Mouse (Mus musculus) hindbrain, embryonic 14.5 days (tissue): ENCODE data around the gene Gbp10. TPM values are rescaled to one million over a fixed set of nuclear protein-coding genes. Genes with fewer than 3 reads are reported as not detected.
"Not testable (repeated sequence)": the region's sequence is repeated elsewhere in the genome, so short reads cannot be mapped to it uniquely, and the experiment has no call there.

Source experiments
- ATAC-seq: fragments of 200-750 bp; cut with Nextera tagmentation; 2 replicates; pipeline ENCODE4 v1.8.0; 2017; ENCODE audit warnings: moderate number of reproducible peaks, mild to moderate bottlenecking, moderate TSS enrichment, moderate library complexity; ENCODE audit not compliant: low FRiP score
- DNase-seq: peaks from one replicate; pipeline ENCODE4 v3.0.0-alpha.2; 2015; ENCODE audit warnings: low spot score
- H3K27ac ChIP-seq: fragments of 300-500 bp; sonication (generic); 2 replicates; pipeline ENCODE4 v1.5.1; 2014; ENCODE audit warnings: mild to moderate bottlenecking, moderate library complexity
- H3K27me3 ChIP-seq: fragments of 300-500 bp; sonication (generic); 2 replicates; pipeline ENCODE4 v1.6.1; 2014; ENCODE audit warnings: mild to moderate bottlenecking, low read length, mixed read lengths; ENCODE audit not compliant: control insufficient read depth, insufficient read depth
- H3K36me3 ChIP-seq: fragments of 300-500 bp; sonication (generic); replicated peaks from 2 replicates; pipeline ENCODE4 v1.6.1; 2014; ENCODE audit not compliant: control insufficient read depth, insufficient read depth
- H3K4me1 ChIP-seq: fragments of 300-500 bp; sonication (generic); replicated peaks from 2 replicates; pipeline ENCODE4 v1.6.1; 2014; ENCODE audit warnings: antibody characterized with exemption, low read length, mixed read lengths; ENCODE audit not compliant: control insufficient read depth, insufficient read depth
- H3K4me2 ChIP-seq: fragments of 300-500 bp; sonication (generic); replicated peaks from 2 replicates; pipeline ENCODE4 v1.6.1; 2014; ENCODE audit warnings: mild to moderate bottlenecking, moderate library complexity
- H3K4me3 ChIP-seq: fragments of 300-500 bp; sonication (generic); replicated peaks from 2 replicates; pipeline ENCODE4 v1.5.1; 2014; ENCODE audit warnings: mild to moderate bottlenecking, low read length
- H3K9ac ChIP-seq: fragments of 300-500 bp; sonication (generic); 2 replicates; pipeline ENCODE4 v1.6.1; 2014
- H3K9me3 ChIP-seq: fragments of 300-500 bp; sonication (generic); 2 replicates; pipeline ENCODE4 v1.6.1; 2016; ENCODE audit warnings: low read length; ENCODE audit not compliant: control insufficient read depth
- WGBS: fragments of 180-500 bp; shearing (Covaris S2); extraction: QIAGEN DNeasy Blood & Tissue Kit; methylation state at CpG from one replicate; pipeline ENCODE4 v1.1.7; 2014; 5-methylcytosine and 5-hydroxymethylcytosine counted together
- polyA plus RNA-seq: library from polyadenylated mRNA; unstranded; fragments of >200 nt; fragmentation: Nextera tagmentation; extraction: Ambion mirVana; gene quantifications from 2 replicates; pipeline ENCODE4 v1.2.1, GENCODE M21; 2014

The Gbp10 gene
- 2.4 and 2.5 TPM in 2 replicates for polyA plus RNA-seq

- H3K4me1 ChIP-seq, ATAC-seq, H3K9ac ChIP-seq: not testable (repeated sequence)
These were observed at the start of gene Gbp10 for GRCm38 (mm10) chr5:105239483-105240047. Gene Gbp10 (minus strand): TSS chr5:105239533.

DNA sequence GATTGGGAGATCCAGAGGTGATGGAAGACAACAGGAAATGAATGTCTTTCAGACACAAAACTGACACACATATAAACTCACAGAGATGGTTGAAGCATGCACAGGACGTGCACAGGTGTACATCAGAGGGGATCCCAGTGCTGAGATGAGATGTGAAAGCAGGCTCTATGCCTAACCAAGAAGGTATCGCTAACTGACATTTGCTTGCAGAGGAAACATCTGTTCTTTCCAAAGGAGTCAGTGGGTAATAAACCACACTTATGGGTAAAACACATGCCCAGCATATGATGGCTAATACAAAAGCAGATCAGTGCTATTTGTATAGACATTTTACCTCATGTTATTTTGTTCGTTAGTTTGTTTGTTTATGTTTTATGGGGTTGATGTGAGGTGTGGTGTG lies 21.3 kb upstream of the Gbp10 start:
- WGBS = no CpG with 5 or more reads among the region's 3 CpGs
- not testable (repeated sequence) for ATAC-seq, H3K4me2 ChIP-seq, DNase-seq, H3K27me3 ChIP-seq, H3K27ac ChIP-seq, H3K4me3 ChIP-seq, H3K9me3 ChIP-seq, H3K4me1 ChIP-seq, H3K36me3 ChIP-seq, H3K9ac ChIP-seq

More at GRCm38 (mm10) chr5:105239483-105240047, at the start of gene Gbp10:
- not testable (repeated sequence) for DNase-seq, H3K27me3 ChIP-seq, H3K36me3 ChIP-seq, H3K9me3 ChIP-seq, H3K27ac ChIP-seq, H3K4me2 ChIP-seq, H3K4me3 ChIP-seq

- DNase-seq (peak; percentile 24), ATAC-seq (no peak)
- Histone ChIP-seq H3K9ac (no peak overlapping the region), H3K27ac (no peak overlapping the region), H3K36me3 (no peaks in the 10 kb centered on the region), H3K4me1 (no peaks in the 10 kb centered on the region), H3K9me3 (no peaks in the 10 kb centered on the region), H3K27me3 (no peaks in the 10 kb centered on the region), H3K4me3 (no peak overlapping the region), H3K4me2 (no peak overlapping the region)
These were observed 13.2 kb upstream of the Gbp10 start for GRCm38 (mm10) chr5:105252491-105252890.

DNA sequence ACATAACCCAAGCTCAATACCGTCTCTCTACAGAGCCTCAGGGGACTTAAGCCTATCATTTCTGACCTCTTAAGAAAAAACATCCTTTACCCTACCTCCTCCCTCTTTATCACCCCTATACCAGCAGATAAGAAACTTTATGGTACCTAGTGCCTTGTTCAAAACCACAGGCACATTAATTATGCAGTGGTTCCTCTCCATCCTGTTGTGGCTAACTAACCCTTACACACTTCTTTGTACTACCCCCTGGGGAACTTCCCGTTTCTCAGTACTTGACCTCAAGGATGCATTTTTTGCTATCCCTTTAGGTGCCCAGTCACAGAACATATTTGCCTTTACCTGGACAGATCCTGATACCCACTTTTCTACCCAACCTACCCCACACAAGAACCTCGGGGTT lies 5.4 kb upstream of the Gbp10 start:
- ATAC-seq, H3K4me3 ChIP-seq, H3K4me1 ChIP-seq, DNase-seq, H3K27ac ChIP-seq, H3K9me3 ChIP-seq, H3K4me2 ChIP-seq, H3K27me3 ChIP-seq, H3K36me3 ChIP-seq, H3K9ac ChIP-seq: not testable (repeated sequence)
- WGBS = 90% methylated on average over 3 of the region's 3 CpGs

DNA sequence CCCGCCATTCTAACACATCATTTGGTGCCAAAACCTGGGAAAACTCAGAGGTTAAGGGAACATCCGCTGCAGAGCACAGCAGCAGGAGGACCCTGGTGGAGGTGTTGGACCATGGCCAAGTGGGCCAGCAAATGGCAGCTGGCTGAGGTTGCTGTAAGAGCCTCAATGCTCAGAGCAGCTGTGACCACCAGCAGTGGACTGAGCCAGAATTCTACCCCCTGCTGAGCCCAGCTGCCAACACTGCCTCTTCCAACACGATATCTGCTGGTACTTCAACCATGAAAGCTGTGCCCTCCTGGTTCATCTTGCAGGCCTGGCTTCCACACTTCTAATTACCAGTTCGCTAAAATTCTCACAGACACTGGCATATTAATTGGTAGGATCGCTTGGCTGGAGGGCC lies 1.6 kb upstream of the Gbp10 start:
- not testable (repeated sequence) for H3K4me3 ChIP-seq, H3K27ac ChIP-seq, H3K4me2 ChIP-seq, H3K36me3 ChIP-seq, H3K27me3 ChIP-seq, H3K9me3 ChIP-seq, H3K4me1 ChIP-seq, H3K9ac ChIP-seq
- DNase-seq (peak; percentile 35), ATAC-seq (peak; percentile 72)
- 69% methylated on average over 5 of the region's 5 CpGs for WGBS

DNA sequence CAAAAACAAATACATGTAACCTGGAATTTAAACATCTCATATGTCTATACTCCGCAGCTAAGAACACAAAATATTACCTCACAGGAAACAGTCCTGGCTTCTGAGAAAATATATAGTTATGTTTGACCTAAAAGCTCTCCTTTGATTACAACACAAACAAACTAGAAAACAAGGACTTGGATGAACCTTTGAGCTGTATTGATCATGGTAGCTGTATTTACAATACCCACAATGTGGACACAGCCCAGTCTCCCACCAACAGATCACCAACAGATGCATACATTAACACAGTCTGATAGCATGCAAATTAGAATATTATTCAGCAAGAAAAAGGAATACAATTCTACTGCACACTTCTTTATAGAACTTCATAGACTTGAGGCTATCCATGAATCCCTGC lies 931 bp downstream of the Gbp10 start:
- not testable (repeated sequence) for ATAC-seq, DNase-seq, H3K27me3 ChIP-seq, H3K4me1 ChIP-seq, H3K4me3 ChIP-seq, H3K9me3 ChIP-seq, H3K4me2 ChIP-seq, H3K36me3 ChIP-seq, H3K27ac ChIP-seq, H3K9ac ChIP-seq
- 88% methylated on average over 1 of the region's 1 CpGs for WGBS

GRCm38 (mm10) chr5:105236040-105236439 lies 3.3 kb downstream of the Gbp10 start:
- H3K9me3 ChIP-seq, H3K4me1 ChIP-seq, H3K9ac ChIP-seq, ATAC-seq, H3K36me3 ChIP-seq, H3K27me3 ChIP-seq, H3K27ac ChIP-seq, DNase-seq, H3K4me3 ChIP-seq, H3K4me2 ChIP-seq: not testable (repeated sequence)
- WGBS = 70% methylated on average over 3 of the region's 3 CpGs

DNA sequence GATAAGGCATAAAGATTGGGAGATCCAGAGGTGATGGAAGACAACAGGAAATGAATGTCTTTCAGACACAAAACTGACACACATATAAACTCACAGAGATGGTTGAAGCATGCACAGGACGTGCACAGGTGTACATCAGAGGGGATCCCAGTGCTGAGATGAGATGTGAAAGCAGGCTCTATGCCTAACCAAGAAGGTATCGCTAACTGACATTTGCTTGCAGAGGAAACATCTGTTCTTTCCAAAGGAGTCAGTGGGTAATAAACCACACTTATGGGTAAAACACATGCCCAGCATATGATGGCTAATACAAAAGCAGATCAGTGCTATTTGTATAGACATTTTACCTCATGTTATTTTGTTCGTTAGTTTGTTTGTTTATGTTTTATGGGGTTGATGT lies 30.4 kb downstream of the Gbp10 start:
- not testable (repeated sequence) for ATAC-seq, H3K27me3 ChIP-seq, H3K9ac ChIP-seq, H3K4me3 ChIP-seq, H3K36me3 ChIP-seq, H3K4me1 ChIP-seq, H3K4me2 ChIP-seq, H3K27ac ChIP-seq, H3K9me3 ChIP-seq, DNase-seq
- no CpG with 5 or more reads among the region's 3 CpGs for WGBS

DNA sequence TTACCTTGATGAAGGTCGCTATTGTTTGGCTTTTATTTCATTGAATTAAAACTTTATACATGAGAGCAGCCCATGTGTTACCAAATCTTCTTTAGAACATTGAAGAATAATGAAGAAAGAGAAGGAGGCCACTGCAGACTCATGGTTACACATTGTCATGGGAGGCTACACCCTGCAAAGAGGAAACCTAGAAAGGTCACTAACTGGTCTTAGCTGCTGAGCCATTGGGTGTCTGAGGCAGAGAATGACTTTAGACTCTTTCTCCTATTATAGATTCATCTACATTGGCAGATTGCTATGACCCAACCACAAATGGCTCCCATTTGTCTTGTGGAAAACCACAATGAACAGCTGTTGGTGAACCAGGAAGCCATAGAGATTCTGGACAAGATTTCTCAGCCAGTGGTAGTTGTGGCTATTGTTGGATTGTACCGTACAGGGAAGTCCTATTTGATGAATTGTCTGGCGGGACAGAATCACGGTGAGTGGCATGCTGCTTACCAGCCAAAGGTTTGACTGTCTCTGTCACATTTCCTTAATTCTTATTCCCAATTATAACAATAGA lies 38.5 kb downstream of the Gbp10 start:
- H3K36me3 ChIP-seq, ATAC-seq, H3K4me3 ChIP-seq, DNase-seq, H3K4me2 ChIP-seq, H3K27ac ChIP-seq, H3K9me3 ChIP-seq, H3K27me3 ChIP-seq, H3K4me1 ChIP-seq, H3K9ac ChIP-seq: not testable (repeated sequence)
- 89% methylated on average over 4 of the region's 4 CpGs for WGBS

GRCm38 (mm10) chr5:105199149-105199548 lies 40.2 kb downstream of the Gbp10 start:
- H3K4me1 ChIP-seq, H3K9ac ChIP-seq, H3K4me3 ChIP-seq, H3K27ac ChIP-seq, DNase-seq, H3K9me3 ChIP-seq, H3K27me3 ChIP-seq, ATAC-seq, H3K36me3 ChIP-seq, H3K4me2 ChIP-seq: not testable (repeated sequence)
- WGBS = 93% methylated on average over 1 of the region's 1 CpGs
